Mouse (Mus musculus): ENCODE results near the gene Slc25a19.

DNA sequence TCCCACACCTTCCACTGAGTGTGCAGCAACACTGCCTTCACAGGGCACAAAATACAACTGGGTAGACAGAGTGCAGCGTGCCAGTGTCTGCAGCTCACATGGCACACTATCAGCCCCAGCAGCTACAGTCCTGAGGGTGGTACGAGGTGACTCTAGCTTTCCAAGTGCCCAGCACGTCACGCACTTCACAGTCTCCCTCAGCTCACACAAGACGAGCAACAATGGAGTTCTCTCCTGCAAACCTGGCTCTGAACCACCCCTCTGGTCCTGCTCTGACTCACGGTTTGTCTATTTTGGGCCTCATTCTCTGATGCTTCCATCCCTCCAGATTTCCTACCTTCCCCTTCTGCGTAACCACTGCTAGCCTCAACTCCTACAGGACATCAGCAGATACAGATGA, 28.4 kb downstream of the Slc25a19 start:
- TF ChIP-seq FLI1 (IDR thresholded peaks at IDR 0.05; ENCODE audit: low read length) (no peak), GATA1 (IDR thresholded peaks at IDR 0.05; ENCODE audit: borderline replicate concordance, low read length) (no peak)
